Mouse (Mus musculus) MEL-GATA-1-ER (cell line): ENCODE results near the gene Tbrg1.

ENCODE experiments used
- DNase-seq: peaks from one replicate; pipeline ENCODE4 v3.0.0-alpha.2; 2012; ENCODE audit warnings: low read depth; ENCODE audit errors: extremely low read depth

Tbrg1 gene

DNA sequence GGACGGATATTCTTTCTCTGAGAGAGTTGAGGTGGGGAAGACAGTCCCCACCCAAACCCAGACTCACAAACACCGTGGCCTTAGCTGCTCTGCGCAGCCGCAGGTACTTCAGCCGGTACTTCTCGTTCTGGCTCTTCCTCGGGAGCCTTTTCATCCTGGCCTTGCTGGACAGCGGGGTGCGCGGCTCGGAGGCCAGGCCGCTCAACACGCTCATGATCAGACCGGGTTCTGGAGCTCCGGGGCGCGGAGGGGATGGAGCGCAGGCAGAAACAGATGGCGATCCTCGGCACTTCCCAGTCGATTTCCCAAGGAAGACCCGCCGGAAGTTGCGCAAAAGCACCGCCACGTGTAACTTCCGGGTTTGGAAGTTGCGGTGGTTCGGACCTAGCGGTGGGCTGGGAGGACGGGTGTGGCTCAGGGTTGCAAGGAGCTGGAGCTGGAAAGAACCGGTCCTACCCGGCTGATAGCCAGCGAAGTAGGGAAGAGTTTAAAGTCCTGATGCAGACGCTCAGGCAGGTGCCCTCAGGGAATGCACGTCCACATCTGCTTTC, at the start of gene Tbrg1:
Gene Tbrg1, minus strand, starts transcription at position 382 of the 551 bp plus-strand sequence.
- peak; percentile 70 for DNase-seq

DNA sequence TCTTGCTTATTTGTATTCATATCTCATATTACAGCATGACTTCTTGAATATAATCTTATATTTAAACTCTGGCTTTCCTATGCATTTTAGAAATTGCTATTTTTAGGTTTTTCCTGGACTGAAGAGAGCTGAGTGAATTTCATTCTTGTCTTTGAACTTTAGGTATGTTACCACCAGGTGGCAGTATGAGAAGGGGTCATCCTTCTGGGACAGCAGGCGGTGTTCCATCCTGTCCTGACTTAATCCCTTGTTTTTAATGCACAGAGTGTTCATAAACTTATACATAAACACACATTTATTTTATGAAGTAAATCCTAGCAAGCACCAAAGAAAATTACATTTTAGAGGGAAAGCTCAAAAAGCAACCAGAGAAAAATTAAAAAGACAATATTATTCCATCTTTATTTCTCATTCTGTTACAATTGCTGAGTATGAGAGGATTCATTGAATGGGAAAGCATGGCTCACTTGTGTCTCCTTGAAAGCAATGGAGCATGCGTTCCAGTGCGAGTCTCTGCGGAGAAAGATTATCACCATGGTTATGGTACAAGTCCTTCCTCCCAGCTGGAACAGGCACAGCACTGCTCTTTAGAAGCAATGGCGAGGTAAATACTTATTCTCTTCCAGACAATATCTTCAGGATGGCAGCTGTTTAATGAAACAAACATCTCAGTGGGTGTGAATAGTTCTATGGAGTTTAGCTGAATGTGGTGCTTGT, 33.0 kb upstream of the Tbrg1 start:
- DNase-seq, result no peak

DNA sequence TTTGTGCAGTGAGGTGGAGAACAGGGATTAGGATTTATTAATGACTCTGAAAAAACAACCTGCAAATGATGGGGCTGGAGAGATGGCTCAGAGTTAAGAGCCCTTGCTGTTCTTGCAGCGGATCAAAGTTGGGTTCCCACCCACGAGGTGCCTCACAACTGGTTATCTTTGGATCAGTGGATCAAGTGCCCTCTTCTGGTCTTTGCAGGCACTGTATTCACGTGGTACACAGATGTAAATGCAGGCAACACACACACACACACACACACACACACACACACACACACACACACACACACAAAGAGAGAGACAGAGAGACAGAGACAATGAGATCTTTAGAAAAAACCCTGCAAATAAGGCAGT, 30.8 kb upstream of the Tbrg1 start:
- DNase-seq, result no peak

DNA sequence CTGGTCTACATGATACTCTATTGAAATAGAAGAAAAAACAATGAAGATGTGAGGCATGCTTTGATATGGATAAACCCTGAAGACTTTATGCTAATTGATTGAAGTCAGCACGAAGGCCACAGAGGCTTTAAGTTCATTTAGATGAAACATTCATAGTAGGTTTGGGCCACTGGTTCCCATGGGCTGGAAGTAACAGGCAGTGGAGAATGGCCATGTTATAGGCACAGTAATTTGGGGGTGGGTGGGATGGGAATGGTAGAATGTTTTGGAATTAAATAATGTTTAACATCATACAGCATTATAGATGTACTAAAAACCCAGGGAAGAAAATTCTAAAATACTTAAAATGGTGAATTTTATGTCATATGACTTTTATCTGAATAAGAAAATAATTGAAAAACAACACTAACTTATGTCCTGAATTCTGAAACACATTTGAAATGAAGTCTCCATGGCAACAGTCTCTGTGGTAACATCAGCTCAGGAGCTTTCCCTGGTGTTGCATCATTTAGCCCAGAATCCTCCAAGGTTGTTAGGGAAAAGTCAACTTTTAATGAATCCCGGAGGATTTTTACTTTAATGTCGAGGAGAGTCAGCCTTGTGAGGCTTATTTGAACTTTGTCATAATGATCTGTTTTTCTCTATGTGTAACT, 30.3 kb upstream of the Tbrg1 start:
- no peak for DNase-seq

DNA sequence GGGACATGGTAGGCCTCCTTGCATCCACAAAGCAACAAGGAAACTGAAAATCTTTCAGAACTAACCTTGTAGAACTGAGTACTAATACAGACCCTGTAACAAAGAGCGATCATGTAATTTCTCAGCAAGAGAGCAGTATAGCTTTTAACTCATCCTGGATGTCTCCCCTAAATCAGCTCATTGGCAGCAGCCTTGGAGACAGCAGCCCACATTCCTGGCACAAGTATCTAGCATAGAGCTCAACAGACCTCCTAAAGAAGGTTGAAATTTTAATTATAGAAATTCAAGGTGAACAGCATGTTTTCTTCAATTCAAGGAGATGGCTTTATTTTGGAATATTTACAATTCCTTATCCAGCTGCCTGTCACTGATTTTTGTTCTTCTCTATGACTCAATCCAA, 24.0 kb upstream of the Tbrg1 start:
- no peak for DNase-seq

DNA sequence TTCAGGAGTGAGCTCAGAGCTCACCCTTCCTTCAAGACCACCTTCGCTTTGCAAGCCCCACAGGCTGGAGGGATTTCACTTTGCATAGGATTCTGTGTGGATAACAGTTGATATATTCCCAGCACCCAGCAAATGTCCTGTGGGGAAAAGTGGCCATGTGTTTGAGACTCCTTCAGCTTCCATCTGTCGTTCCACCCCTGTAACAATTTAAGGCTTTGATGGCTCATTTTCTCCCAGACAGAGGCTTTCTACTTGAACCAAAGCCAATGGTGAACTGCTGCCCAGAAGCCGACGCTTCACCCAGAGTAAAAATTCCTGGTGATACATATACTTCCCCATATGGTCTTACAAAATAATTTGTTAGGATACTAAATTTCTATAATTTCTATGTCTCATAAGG, 18.2 kb upstream of the Tbrg1 start:
- DNase-seq, result no peak

DNA sequence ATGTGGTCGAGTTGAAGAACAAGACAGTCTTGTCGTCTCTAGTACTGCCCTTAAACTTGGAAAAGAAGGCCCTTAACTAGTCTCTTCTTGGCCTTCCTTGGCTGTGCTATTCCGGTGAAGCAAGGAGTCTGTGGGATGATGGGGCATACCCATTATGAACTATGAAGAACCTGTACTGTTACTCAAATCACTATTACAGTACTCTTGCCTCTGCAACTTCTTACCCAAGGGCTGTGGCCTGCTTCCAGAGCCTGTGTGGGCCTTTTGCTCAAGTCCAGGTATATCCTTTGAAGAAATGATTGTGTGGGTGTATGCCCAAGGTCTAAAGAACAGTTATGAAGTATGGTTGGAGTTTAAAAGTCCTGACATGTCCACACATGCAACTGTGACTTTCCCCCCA, 13.1 kb upstream of the Tbrg1 start:
- DNase-seq, result no peak

DNA sequence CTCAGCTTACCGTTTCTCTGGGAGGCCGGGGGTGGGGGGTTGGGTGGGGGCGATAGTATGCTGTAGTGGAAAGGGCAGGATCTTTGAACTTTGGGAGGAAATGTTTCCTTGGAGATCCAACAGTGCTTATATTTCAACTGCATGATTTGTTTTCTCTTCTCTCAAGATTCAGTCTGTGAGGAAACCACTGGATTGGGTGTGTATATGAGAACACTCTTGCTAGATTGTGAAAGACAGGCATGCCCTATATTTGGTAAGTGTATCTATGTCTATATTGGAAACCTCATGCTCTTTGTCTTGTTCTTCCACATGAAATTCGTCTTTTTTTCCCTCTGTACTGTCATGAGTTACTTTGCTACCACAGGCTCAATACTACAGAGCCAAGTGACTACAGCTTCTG, 12.6 kb upstream of the Tbrg1 start:
- no peak for DNase-seq

DNA sequence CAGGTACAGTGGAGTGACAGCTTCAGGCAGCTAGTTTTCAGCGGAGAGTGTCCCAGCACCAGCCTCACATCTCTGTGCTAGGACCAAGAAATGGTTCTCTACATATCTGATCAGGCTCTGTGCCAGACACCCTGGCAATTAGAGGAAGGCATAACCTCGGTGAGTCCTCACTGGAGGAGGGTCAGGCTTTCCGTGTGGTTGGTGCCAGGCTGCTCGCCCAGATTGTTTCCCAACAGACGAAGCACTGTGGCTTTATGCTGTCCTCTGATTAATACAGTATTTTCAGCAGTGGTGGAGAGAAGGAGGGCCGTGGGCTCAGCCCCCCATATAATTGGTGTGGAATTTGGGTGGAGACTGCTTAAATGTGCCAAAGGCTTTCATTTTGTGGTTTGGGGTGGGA, 12.0 kb upstream of the Tbrg1 start, which contains the start of gene Panx3:
Gene Panx3, minus strand, starts transcription at position 121 of the 400 bp plus-strand sequence.
- no peak for DNase-seq

DNA sequence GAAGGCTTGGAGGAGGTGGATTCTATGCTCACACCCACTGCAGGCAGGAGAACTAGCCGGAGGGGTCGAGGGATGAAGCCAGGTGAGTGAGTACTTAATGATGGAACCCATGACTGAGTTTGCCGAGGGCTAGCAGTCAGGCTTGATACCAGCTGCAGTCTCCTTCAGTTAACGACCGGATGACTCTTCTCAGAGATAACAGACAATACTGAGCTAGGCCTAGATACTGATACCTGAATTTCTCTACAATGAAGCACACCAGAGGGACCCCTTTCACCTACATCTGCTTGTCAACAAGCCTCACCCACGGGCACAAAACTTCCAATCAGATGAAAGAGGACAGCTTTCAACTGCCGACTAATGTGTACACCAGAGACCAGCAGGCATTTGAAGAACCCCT, 8.9 kb upstream of the Tbrg1 start:
- DNase-seq, result no peak

DNA sequence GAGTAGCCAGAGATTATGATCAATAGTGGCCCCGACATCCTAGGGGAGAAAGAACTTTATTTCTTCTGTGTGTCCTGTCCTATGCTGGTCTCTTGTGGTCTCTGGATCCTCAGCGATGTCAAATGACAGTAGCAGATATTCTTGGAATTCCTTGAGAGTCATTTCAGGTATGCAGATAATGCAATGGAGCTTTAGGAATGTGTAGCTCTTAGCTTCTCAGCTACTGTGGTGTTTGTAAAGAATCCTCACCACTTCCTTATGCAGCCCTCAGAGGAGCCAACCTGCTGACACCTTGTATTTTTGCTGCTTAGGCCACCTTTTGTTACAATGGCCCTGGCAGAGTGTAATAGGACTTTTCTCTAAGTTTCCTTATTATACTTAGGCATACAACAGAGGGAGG, 7.5 kb upstream of the Tbrg1 start:
- DNase-seq, result no peak

DNA sequence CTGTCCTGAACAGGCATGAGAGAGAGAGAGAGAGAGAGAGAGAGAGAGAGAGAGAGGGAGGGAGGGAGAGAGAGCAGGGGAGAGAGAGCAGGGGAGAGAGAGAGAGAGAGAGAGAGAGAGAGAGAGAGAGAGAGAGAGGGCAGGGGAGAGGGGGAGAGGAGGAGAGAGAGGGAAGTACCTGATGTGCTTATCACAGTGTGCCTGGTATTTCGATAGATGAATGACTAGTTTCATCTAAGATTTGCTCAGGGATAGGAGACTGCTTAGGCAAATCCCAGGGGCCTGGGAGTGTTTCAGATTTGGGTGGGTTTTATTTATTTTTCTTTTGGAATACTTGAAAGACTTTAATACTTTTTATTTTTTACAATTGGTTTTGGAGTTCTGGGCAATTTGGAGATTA, 6.1 kb upstream of the Tbrg1 start:
- DNase-seq, result no peak

DNA sequence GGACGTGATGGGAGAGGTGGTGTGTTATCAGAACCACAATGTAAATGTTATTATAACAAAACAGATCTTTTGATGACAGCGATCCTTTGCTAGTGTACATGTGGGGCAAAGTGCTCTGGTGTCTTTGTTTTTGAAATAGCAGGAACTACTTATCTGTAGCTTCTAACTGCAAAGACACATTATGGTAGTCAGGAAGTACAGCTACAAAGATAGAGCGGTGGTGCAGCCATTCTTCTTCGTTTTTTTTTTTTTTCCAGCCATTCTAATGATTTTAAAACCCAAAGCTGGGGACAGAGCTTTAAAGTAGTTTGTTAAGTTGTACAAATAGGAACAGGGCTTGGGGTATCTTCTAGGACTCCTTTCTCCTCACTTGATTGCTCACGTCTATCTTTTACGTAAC, 2.3 kb upstream of the Tbrg1 start:
- DNase-seq, result no peak

DNA sequence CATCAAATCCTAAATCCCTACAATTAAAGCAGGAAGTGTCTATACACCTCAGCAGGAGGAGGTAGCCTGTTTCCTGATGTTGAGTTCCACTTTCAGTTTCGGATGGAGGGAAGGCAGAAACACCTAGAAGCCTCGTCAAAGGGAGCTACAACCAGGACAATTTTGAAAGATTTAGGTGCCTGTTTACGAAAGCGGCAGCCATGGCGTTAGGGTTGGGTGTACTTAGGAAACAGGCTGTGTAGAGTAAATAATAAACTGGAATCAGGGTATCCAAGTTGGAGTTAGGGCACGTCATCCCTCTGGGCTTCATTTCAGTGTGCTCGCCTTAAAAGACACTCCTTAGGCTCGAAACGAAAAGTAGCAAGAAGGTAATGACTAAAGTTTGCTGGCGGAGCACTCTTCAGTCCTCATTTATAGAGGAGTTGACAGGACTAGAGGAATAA, 652 bp downstream of the Tbrg1 start:
- peak; percentile 24 for DNase-seq

DNA sequence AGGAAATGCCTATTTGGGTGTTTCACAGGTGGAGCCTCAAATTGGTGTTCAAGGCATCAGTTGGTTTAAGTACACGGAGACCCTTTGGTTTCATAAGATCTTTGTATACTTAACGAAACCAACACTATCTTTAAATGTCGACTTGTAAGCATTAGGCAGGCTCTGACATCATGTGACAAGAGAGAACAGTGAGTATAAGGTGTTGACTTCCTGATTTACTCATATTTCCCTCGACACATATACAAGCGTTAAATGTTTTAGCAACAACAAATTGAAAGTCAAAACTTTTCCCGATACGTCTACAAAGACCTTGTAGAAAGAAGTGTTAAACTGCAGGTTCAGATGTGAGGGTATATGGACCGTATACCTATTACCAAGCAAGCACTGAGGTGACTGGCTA, 1.2 kb downstream of the Tbrg1 start:
- DNase-seq, result peak; percentile 33

DNA sequence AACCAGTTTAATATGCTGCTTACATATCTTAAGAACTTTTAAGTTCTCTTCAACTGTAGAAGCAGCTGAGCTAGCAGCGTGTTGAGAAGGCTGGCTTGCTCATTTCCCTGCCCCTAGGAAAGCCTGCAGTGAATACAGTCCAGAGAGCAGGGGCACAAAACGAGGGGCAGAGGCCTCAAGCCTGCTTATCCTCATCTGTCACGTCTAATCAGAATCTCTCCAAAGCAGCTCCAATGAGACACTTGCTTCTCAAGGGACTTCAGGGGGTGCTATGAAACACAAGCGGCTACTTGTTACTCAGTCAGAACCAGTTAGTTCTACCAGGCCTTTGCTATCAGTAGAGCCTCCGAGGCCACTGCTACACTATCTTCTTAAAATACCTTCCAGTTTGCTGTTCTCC, 3.3 kb downstream of the Tbrg1 start:
- no peak for DNase-seq

DNA sequence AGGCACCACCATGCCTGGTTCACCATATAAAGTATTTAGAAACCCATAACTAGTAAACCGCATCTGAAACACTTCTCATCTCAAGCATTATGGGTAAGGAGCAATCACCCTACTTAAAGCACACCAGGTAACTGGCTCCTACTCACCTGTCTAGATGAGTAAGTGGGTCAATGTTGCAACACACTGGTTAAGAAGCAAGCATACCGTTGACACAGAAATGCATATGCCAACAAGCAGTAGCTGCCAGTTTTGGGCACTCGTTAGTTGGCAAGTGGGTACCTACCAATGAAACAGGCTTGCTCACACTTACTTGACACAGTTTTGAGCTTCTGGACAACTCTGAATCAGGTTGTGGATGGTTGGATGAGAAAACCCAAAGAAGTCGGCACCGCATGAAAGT, 6.5 kb downstream of the Tbrg1 start:
- DNase-seq, result no peak

DNA sequence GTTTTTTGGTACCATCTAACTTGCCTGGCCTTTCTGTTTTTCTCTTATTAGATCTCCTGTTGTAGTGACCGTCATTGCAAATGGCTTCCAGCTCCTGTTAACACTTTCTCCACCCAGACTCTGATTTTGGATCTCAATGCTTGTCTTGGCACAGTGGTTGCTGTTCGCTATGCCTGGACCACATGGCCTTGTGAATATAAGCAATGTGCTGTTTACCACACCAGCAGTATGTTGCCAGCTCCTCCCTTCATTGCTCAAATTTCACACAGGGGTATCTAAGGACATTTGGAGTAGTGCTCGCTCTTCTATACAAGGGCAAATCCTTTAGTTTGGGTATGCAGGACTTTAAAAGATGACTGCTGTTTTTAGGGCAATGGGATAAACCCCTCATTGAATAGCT, 10.9 kb downstream of the Tbrg1 start:
- no peak for DNase-seq

DNA sequence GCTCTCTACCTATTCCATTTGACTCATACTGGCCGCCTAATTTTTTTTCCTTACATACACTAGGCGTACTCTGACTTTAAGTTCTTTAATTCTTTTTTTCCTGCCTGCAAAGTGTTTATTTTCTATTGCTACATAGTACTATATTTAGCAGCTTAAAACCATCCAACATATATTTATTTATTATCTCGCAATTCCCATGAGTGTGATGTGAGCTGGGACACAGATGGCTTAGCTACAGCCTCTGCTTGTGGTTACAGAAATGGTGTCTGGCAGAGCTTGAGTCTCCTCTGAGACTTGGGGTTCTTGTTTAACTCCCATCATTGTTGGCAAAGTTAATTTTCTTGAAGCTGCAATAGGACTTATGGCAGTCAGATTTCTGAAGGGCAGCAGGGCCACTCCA, 18.4 kb downstream of the Tbrg1 start:
- no peak for DNase-seq

DNA sequence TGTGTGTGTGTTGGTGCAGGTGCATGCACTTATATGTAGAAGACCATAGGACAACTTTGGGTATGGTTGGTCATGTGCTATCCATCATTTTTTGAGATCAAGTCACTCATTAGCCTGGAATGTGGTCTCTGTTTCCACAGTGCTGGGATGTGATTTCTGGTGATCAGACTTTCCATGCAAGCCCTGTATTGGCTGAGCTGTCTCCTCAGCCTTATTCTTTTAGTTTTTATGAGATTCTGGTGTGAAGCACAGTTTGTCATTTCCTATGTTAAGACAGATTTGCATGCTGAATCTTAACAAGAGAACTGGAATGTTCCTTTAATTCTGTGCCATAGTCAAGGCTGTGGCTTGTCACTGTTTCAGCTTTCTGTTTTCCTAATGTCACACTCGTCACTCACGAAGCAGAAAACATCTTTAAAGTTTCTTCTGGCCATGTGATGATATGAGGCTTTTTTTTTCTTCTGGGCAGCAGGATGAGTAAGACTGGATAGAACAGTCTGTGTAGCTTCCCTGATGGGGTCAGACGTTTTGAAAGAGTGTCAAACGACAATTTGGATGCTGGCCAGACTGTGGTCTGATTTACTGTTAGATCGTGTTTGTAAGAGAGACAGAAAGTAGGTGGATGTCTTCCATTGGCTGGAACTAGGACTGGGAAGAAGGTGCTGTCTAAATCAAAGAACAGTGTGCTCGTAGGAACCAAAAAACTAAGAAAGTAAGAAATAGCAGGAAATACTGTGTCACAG, 20.1 kb downstream of the Tbrg1 start:
- DNase-seq, result no peak

DNA sequence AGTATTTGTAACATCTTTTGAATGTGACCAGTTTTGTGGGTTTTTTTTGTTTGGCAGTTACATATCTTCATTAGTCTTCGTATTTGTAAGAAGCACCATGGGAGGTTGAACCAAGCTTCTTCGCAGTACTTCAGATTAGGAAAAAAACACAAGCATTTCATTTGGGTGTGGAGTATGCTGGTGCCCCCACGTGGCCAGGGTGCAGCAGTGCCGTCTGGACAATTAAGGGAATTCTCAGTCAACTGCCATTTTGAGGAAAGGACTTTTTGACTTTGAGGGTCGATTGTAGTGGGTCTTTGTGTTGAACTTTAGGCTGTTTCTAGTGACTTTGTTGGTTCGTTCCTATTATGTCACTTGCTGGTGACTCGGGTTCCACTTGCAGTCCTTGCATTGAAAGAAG, 20.8 kb downstream of the Tbrg1 start:
- peak; percentile 38 for DNase-seq

DNA sequence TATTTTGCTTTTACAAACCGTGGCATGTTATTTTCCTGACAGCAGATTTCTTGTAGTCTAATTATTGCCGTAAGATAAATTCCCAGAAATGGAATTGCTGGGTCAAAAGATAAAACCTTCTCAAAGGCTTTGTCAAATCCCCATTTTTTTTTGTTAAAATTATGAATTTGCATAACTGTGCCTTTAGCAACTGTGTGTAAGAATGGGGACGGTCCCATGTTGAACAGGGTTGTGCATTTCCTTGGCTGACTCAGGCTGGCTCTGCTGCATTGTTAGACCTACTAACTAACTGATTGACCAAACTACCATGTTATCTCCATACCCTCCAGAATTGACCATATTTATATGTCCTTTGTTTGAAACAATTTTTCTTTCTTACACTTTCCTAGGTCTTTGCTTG, 22.8 kb downstream of the Tbrg1 start:
- DNase-seq, result no peak
